Mouse (Mus musculus): ENCODE measurements around the gene E430018J23Rik. TPM values are rescaled to one million over a fixed set of nuclear protein-coding genes. Genes with fewer than 3 reads are reported as not detected.
"Not testable (repeated sequence)": the region's sequence is repeated elsewhere in the genome, so short reads cannot be mapped to it uniquely, and the experiment has no call there.

Gene E430018J23Rik
- polyA plus RNA-seq, 1 experiment from 2014 or later: 4.9 TPM

DNA sequence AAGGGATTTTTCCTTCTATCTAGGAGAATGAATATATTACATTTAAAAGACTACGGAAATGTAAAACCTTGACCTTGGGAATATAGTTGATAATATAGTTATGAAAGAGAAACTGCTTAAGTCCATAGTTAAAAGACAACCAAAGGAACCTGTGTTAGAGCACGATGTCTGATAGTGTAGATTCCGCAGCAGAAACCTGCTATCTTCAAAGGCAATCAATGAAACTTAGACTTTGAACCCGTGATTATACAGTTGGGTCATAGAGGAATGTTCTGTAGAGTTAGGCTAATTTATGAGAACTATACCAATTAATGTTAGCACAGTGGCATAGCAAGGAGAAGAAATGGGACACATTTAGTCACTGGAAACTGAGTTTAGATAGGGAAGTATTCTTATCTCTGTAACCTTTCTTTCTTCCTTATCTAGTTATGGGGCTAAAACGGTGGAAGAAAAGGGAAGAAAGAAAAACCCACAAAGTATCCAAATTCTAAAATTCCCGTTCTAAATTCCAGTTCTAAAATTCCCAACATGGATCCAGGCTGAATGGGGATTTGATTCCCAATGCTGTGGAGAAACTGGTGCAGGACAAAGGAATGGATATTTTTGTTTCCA, 15.0 kb downstream of the E430018J23Rik start:
- ATAC-seq (ENCODE audit: insufficient read depth) (no peak), DNase-seq (no peak)
- Histone ChIP-seq H3K9ac (no peak overlapping the region), H3K36me3 (ENCODE audit: insufficient read depth) (peaks cover 9% of the 10 kb centered on the region; the same call in 1 of the 2 replicates), H3K4me3 (ENCODE audit: low read depth, low read length) (no peak overlapping the region), H3K4me1 (ENCODE audit: insufficient read depth) (no peaks in the 10 kb centered on the region), H3K4me2 (no peak overlapping the region), H3K27ac (ENCODE audit: low read depth) (no peak overlapping the region), H3K9me3 (ENCODE audit: low read depth, low read length) (no peaks in the 10 kb centered on the region), H3K27me3 (ENCODE audit: insufficient read depth, low read length) (no peaks in the 10 kb centered on the region)
- no peak for TF ChIP-seq CTCF (IDR thresholded peaks at IDR 0.05; ENCODE audit: low read depth)
- WGBS: 71% methylated on average over 6 of the region's 6 CpGs

- H3K36me3 ChIP-seq (ENCODE audit: insufficient read depth); H3K9me3 ChIP-seq (ENCODE audit: low read depth, low read length); H3K27ac ChIP-seq (ENCODE audit: low read depth); H3K27me3 ChIP-seq (ENCODE audit: insufficient read depth, low read length); H3K4me1 ChIP-seq (ENCODE audit: insufficient read depth): not testable (repeated sequence)
- peak; percentile 77 for TF ChIP-seq CTCF (IDR thresholded peaks at IDR 0.05; ENCODE audit: low read depth)
- ATAC-seq (ENCODE audit: insufficient read depth): peak; percentile 97
- DNase-seq: peak; percentile 96
- Histone ChIP-seq H3K4me3 (ENCODE audit: low read depth, low read length) (peak within 1 kb of the TSS; percentile 69), H3K9ac (peak within 1 kb of the TSS; percentile 76), H3K4me2 (peak within 1 kb of the TSS; percentile 71)
- WGBS: 1% methylated on average over 49 of the region's 49 CpGs
Measured at GRCm38 (mm10) chr7:127375271-127376245, 17.9 kb downstream of the E430018J23Rik start, which contains the start of gene Zfp747. Gene Zfp747, minus strand, starts transcription at chr7:127376050.

GRCm38 (mm10) chr7:127371870-127372269, 21.6 kb downstream of the E430018J23Rik start:
- not testable (repeated sequence) for H3K36me3 ChIP-seq (ENCODE audit: insufficient read depth); ATAC-seq (ENCODE audit: insufficient read depth); H3K4me2 ChIP-seq; H3K27me3 ChIP-seq (ENCODE audit: insufficient read depth, low read length); DNase-seq; H3K9me3 ChIP-seq (ENCODE audit: low read depth, low read length); H3K4me1 ChIP-seq (ENCODE audit: insufficient read depth); H3K4me3 ChIP-seq (ENCODE audit: low read depth, low read length); H3K27ac ChIP-seq (ENCODE audit: low read depth); H3K9ac ChIP-seq
- 76% methylated on average over 3 of the region's 3 CpGs for WGBS
- peak; percentile 23; the same call in 1 of the 2 replicates for TF ChIP-seq CTCF (IDR thresholded peaks at IDR 0.05; ENCODE audit: low read depth)

GRCm38 (mm10) chr7:127371213-127371612, 22.2 kb downstream of the E430018J23Rik start:
- H3K27me3 ChIP-seq (ENCODE audit: insufficient read depth, low read length): no peaks in the 10 kb centered on the region
- no peak overlapping the region for H3K4me2 ChIP-seq
- TF ChIP-seq CTCF (IDR thresholded peaks at IDR 0.05; ENCODE audit: low read depth): no peak
- 75% methylated on average over 2 of the region's 2 CpGs for WGBS
- no peak overlapping the region for H3K27ac ChIP-seq (ENCODE audit: low read depth)
- H3K36me3 ChIP-seq (ENCODE audit: insufficient read depth): peaks cover 6% of the 10 kb centered on the region; the same call in 1 of the 2 replicates
- H3K4me1 ChIP-seq (ENCODE audit: insufficient read depth): no peaks in the 10 kb centered on the region
- H3K4me3 ChIP-seq (ENCODE audit: low read depth, low read length): no peak overlapping the region
- no peaks in the 10 kb centered on the region for H3K9me3 ChIP-seq (ENCODE audit: low read depth, low read length)
- DNase-seq (no peak), ATAC-seq (ENCODE audit: insufficient read depth) (no peak)
- no peak overlapping the region for H3K9ac ChIP-seq

DNA sequence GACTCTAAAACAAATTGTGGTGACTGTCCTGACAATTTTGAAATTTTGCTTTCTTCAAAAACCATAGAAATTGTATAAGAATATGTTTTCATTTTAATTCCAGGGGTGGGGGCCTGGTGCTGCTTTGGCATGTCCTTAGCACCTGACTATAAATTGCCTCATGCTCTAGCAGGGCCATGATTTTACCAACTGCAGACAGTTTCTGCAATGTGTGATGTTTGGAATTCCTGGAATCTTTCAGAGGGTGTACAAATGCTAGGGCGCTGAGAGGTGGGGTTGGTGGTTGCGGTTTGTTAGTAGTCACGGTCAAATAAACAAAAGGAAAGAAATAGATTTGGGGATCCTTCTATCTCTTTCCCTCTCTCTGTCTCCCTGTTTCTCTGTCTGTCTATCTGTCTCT, 27.2 kb downstream of the E430018J23Rik start:
- Histone ChIP-seq H3K4me2 (no peak overlapping the region), H3K9me3 (ENCODE audit: low read depth, low read length) (no peaks in the 10 kb centered on the region), H3K36me3 (ENCODE audit: insufficient read depth) (no peaks in the 10 kb centered on the region), H3K4me3 (ENCODE audit: low read depth, low read length) (no peak overlapping the region), H3K4me1 (ENCODE audit: insufficient read depth) (no peaks in the 10 kb centered on the region), H3K27ac (ENCODE audit: low read depth) (no peak overlapping the region), H3K27me3 (ENCODE audit: insufficient read depth, low read length) (peaks cover 10% of the 10 kb centered on the region; the same call in 1 of the 2 replicates), H3K9ac (no peak overlapping the region)
- WGBS: 50% methylated on average over 3 of the region's 3 CpGs
- ATAC-seq (ENCODE audit: insufficient read depth) (no peak), DNase-seq (no peak)
- TF ChIP-seq CTCF (IDR thresholded peaks at IDR 0.05; ENCODE audit: low read depth): no peak

GRCm38 (mm10) chr7:127364166-127364565, 29.3 kb downstream of the E430018J23Rik start:
- Histone ChIP-seq H3K36me3 (ENCODE audit: insufficient read depth) (no peaks in the 10 kb centered on the region), H3K9me3 (ENCODE audit: low read depth, low read length) (no peaks in the 10 kb centered on the region), H3K27ac (ENCODE audit: low read depth) (no peak overlapping the region), H3K9ac (peak overlapping the region; percentile 61; the same call in 1 of the 2 replicates), H3K4me2 (peak overlapping the region; percentile 75), H3K27me3 (ENCODE audit: insufficient read depth, low read length) (peaks cover 10% of the 10 kb centered on the region; the same call in 1 of the 2 replicates), H3K4me3 (ENCODE audit: low read depth, low read length) (peak overlapping the region; percentile 30; the same call in 1 of the 2 replicates), H3K4me1 (ENCODE audit: insufficient read depth) (no peaks in the 10 kb centered on the region)
- no peak for TF ChIP-seq CTCF (IDR thresholded peaks at IDR 0.05; ENCODE audit: low read depth)
- 56% methylated on average over 4 of the region's 4 CpGs for WGBS
- DNase-seq: peak; percentile 45
- ATAC-seq (ENCODE audit: insufficient read depth): 0 out of 2 replicates have a peak, but pooled peaks have one; percentile 31

Measured in lung, embryonic 14.5 days (tissue).